In genomic region chr10:77771225-77771624, GRCm38 (mm10) we compare ENCODE assay signal across 19 mouse cellular contexts. TPM values are rescaled to one million over a fixed set of nuclear protein-coding genes. Genes with fewer than 3 reads are reported as not detected.
"Had no signal": no experiment of that assay in that cellular context is flagged by ENCODE, and none has a peak within 500 bp of the region (broad histone marks: within the 10 kb centered on the region; RNA-seq: fewer than 3 reads in every experiment).

Gm3238 (minus strand) TSS chr10:77771325.

RNA-seq across cellular contexts. Expression of gene Gm3238, which starts in this region (rescaled TPM):
- polyA plus RNA-seq: cerebellum, adult 2 months; cortical plate, adult 2 months; embryonic facial prominence, embryonic 10.5 days; embryonic facial prominence, embryonic 11.5 days; embryonic facial prominence, embryonic 12.5 days; embryonic facial prominence, embryonic 13.5 days; embryonic facial prominence, embryonic 14.5 days; embryonic facial prominence, embryonic 15.5 days; erythroblast, embryonic 14.5 days; forebrain, embryonic 10.5 days; forebrain, embryonic 11.5 days; forebrain, embryonic 12.5 days; forebrain, embryonic 14.5 days; forebrain, embryonic 16.5 days; forebrain, postnatal 0 days; frontal cortex, adult 2 months; gonadal fat pad, adult 2 months; heart, adult 2 months; heart, embryonic 10.5 days had no signal
